Mouse (Mus musculus) heart, postnatal 0 days (tissue): ENCODE measurements around the gene Sowahb.

ENCODE experiments used
- CTCF ChIP-seq: IDR thresholded peaks from 2 replicates; pipeline ENCODE4 v1.5.1; 2016; ENCODE audit warnings: antibody characterized with exemption, control low read depth, low read depth
- EP300 ChIP-seq: IDR thresholded peaks from 2 replicates; pipeline ENCODE4 v1.6.1; 2016; ENCODE audit warnings: antibody characterized with exemption, low read depth

DNA sequence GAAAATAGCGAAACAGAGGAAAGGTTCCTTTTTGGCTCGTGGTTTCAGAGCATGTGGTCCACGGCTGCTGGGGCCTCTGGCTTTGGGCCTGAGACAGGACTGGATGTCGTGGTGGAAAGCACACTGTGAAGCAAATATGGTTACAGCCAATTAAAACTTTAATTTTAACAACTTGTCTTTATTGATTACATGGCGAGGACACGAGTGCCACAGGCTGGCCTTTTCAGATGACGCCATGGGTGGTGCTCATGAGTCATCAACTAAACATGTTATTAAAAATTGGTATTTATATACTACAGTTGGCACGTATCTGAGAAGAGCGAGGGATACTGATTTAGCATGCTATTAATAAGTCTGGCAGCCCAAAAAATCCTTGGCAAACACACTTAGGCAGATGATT, 7.1 kb upstream of the Sowahb start:
- TF ChIP-seq CTCF (no peak), EP300 (no peak)
